ENCODE assay signal across 17 mouse cellular contexts in the genomic region with DNA sequence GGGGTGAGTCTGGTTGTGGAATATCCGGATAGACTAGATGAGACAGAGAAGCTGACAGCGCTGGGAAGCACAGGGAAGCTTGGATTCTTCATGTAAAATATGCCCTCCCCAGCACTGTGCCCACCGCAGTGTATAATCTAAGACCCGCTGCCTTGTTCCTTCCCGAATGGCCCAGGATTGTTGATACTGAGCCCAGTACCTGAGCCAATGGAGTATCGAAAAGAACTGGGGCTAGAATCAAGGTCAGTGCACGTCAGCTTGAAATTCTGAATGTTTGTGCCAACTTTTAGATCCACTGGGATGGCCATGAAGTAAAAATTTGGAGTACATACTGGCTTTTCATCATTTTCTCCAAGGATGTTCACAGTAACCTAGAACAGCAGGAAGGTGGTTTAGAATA. TPM values are rescaled to one million over a fixed set of nuclear protein-coding genes. Genes with fewer than 3 reads are reported as not detected.
DNase-seq lines count a peak whose midpoint lies in the region; ATAC-seq and TF ChIP-seq lines count a peak whose summit lies in the region.
"Had no signal": no experiment of that assay in that cellular context is flagged by ENCODE, and none has a peak within 500 bp of the region (broad histone marks: within the 10 kb centered on the region; RNA-seq: fewer than 3 reads in every experiment).

No protein-coding gene starts in this region.

- no peak overlapping the region for H3K4me2 ChIP-seq in hindbrain, embryonic 13.5 days
- H3K4me2 ChIP-seq in hindbrain, embryonic 11.5 days (replicated peaks; ENCODE audit: low read depth, low read length) = no peak overlapping the region
- H3K4me2 ChIP-seq: neural tube, embryonic 12.5 days had no signal

- in situ Hi-C loops in ES-E14 (cut with MboI; ENCODE audit: low sequenced_read_pairs in 2 of 2, unreplicated experiment in 2 of 2) = no loop called here

- no peaks in the 10 kb centered on the region for H3K9me3 ChIP-seq in hindbrain, embryonic 13.5 days
- H3K9me3 ChIP-seq in hindbrain, embryonic 11.5 days (ENCODE audit: control insufficient read depth, low read length) = no peaks in the 10 kb centered on the region
- H3K9me3 ChIP-seq in ES-E14 (ENCODE audit: control insufficient read depth, insufficient read depth, low read depth, low read length) = no peaks in the 10 kb centered on the region
- H3K9me3 ChIP-seq: heart, embryonic 10.5 days; limb, embryonic 15.5 days; neural tube, embryonic 12.5 days had no signal

- no peaks in the 10 kb centered on the region for H3K36me3 ChIP-seq in hindbrain, embryonic 13.5 days
- no peaks in the 10 kb centered on the region for H3K36me3 ChIP-seq in hindbrain, embryonic 11.5 days (ENCODE audit: control insufficient read depth, insufficient read depth, low read length)
- H3K36me3 ChIP-seq in ES-E14 (ENCODE audit: control insufficient read depth, insufficient read depth, low read length, poor library complexity, severe bottlenecking) (no peaks in the 10 kb centered on the region), macrophage (ENCODE audit: inconsistent target) (no peaks in the 10 kb centered on the region)
- H3K36me3 ChIP-seq: heart, embryonic 10.5 days; limb, embryonic 15.5 days; neural tube, embryonic 12.5 days had no signal

- DNase-seq in hindbrain, embryonic 11.5 days (ENCODE audit: low spot score) = no peak
- no peak for DNase-seq in ES-E14 (ENCODE audit: low read depth, low spot score)
- DNase-seq in adrenal gland, postnatal 10 days = peak; percentile 43
- no peak for DNase-seq in cerebellum, postnatal 14 days
- no peak for DNase-seq in thymus, postnatal 0 days (ENCODE audit: low spot score)
- DNase-seq in ovary, postnatal 36 days (ENCODE audit: low spot score) = no peak
- DNase-seq: kidney, adult 9 months; lung, adult 18-20 months; right cerebral cortex, postnatal 4 days had no signal

- no peak overlapping the region for H3K9ac ChIP-seq in hindbrain, embryonic 13.5 days
- H3K9ac ChIP-seq in hindbrain, embryonic 11.5 days (ENCODE audit: low read depth, low read length) = no peak overlapping the region
- no peak overlapping the region for H3K9ac ChIP-seq in ES-E14 (ENCODE audit: insufficient read depth, low read depth, low read length, poor library complexity, severe bottlenecking)
- H3K9ac ChIP-seq: limb, embryonic 15.5 days; neural tube, embryonic 12.5 days had no signal

- no peak for ATAC-seq in hindbrain, embryonic 13.5 days (ENCODE audit: low FRiP score)
- ATAC-seq in hindbrain, embryonic 11.5 days (ENCODE audit: low FRiP score) = no peak
- ATAC-seq: CD4-positive, CD25-positive, alpha-beta regulatory T cell, adult 4 months; inflammation-experienced regulatory T-cells, adult 6 months had no signal

- 87% methylated on average over 7 of the region's 7 CpGs for WGBS in hindbrain, embryonic 13.5 days
- 86% methylated on average over 7 of the region's 7 CpGs for WGBS in hindbrain, embryonic 11.5 days
- WGBS in macrophage (ENCODE audit: missing documents) = 94% methylated on average over 6 of the region's 7 CpGs

- peaks cover 23% of the 10 kb centered on the region for H3K4me1 ChIP-seq in hindbrain, embryonic 13.5 days (replicated peaks)
- peaks cover 4% of the 10 kb centered on the region; the same call in 1 of the 2 replicates for H3K4me1 ChIP-seq in hindbrain, embryonic 11.5 days (replicated peaks; ENCODE audit: control insufficient read depth, insufficient read depth, low read length)
- H3K4me1 ChIP-seq in ES-E14 (ENCODE audit: control insufficient read depth in 2 of 2, insufficient read depth in 2 of 2, low read length in 2 of 2, poor library complexity in 1 of 2) = no peaks in the 10 kb centered on the region

- no peaks in the 10 kb centered on the region; the same call in 1 of the 2 replicates for H3K27me3 ChIP-seq in hindbrain, embryonic 13.5 days
- no peaks in the 10 kb centered on the region for H3K27me3 ChIP-seq in hindbrain, embryonic 11.5 days (ENCODE audit: control insufficient read depth, insufficient read depth, low read length)
- H3K27me3 ChIP-seq: limb, embryonic 15.5 days; neural tube, embryonic 12.5 days had no signal

- no peaks in the 10 kb centered on the region for H3K79me2 ChIP-seq in macrophage (ENCODE audit: inconsistent target)

- no peak overlapping the region for H3K4me3 ChIP-seq in hindbrain, embryonic 13.5 days
- H3K4me3 ChIP-seq in hindbrain, embryonic 11.5 days (ENCODE audit: low read depth, low read length) = no peak overlapping the region
- H3K4me3 ChIP-seq in ES-E14 (ENCODE audit: insufficient read depth in 1 of 2, low read depth in 1 of 2, low read length in 2 of 2, poor library complexity in 1 of 2, severe bottlenecking in 1 of 2) = no peak overlapping the region
- H3K4me3 ChIP-seq in macrophage (ENCODE audit: inconsistent target) = no peak overlapping the region
- H3K4me3 ChIP-seq: heart, embryonic 10.5 days; limb, embryonic 15.5 days; neural tube, embryonic 12.5 days had no signal

- peak overlapping the region; percentile 58; the same call in 1 of the 2 replicates for H3K27ac ChIP-seq in hindbrain, embryonic 13.5 days
- no peak overlapping the region for H3K27ac ChIP-seq in hindbrain, embryonic 11.5 days (ENCODE audit: low read depth, low read length)
- 0 out of 2 replicates have a peak overlapping the region, but pooled peaks have one; percentile 28 for H3K27ac ChIP-seq in ES-E14 (ENCODE audit: insufficient read depth, low read depth, low read length, poor library complexity, severe bottlenecking)
- peak overlapping the region; percentile 76; the same call in 1 of the 2 replicates for H3K27ac ChIP-seq in macrophage
- H3K27ac ChIP-seq: heart, embryonic 10.5 days; limb, embryonic 15.5 days; neural tube, embryonic 12.5 days had no signal

TF ChIP-seq in ES-E14, 5 proteins besides CTCF, POLR2A, EP300 and RAD21:
- no peak for TF ChIP-seq HCFC1 (IDR thresholded peaks at IDR 0.05; ENCODE audit: borderline replicate concordance, insufficient read depth, low read length)
- no peak for TF ChIP-seq CHD2 (IDR thresholded peaks at IDR 0.05; ENCODE audit: low read depth, low read length)
- no peak for TF ChIP-seq ZNF384 (IDR thresholded peaks at IDR 0.05; ENCODE audit: low read depth, low read length)
- no peak for TF ChIP-seq MAFK (IDR thresholded peaks at IDR 0.05; ENCODE audit: insufficient read depth, low read depth, low read length)
- no peak for TF ChIP-seq ZC3H11A (IDR thresholded peaks at IDR 0.05; ENCODE audit: borderline replicate concordance, low read depth, low read length)

RNA-seq across cellular contexts. Expression of a gene that starts 46.2 kb away (rescaled TPM):
- polyA plus RNA-seq in hindbrain, embryonic 13.5 days (2015; fragmentation: Nextera tagmentation; extraction: Ambion mirVana) = 0.25 and 0.26 TPM in 2 replicates
- polyA plus RNA-seq in hindbrain, embryonic 11.5 days (2014; fragmentation: Nextera tagmentation; extraction: Ambion mirVana) = 0.15 and 0.32 TPM in 2 replicates
- total RNA-seq in ES-E14 (2012; rRNA removed) = not detected in 2 replicates
- total RNA-seq in adrenal gland, postnatal 10 days (2021) = under 1 TPM in 1 of 2 experiments, not detected in 1; 0.27 TPM
- total RNA-seq in macrophage (2018; cell fraction: chromatin; rRNA removed) = under 1 TPM in 1 of 26 experiments, not detected in 25; 0.35 TPM
- total RNA-seq in macrophage (2018; cell fraction: cytosol; rRNA removed) = under 1 TPM in 3 of 26 experiments, not detected in 23; under 0.01 to 0.04 (median 0.03) TPM
- total RNA-seq in macrophage (2018; cell fraction: nucleus; rRNA removed) = under 1 TPM in 1 of 26 experiments, not detected in 25; 0.18 TPM
- polyA plus RNA-seq in macrophage (2018) = not detected in 3 replicates
- 0.22 and 0.23 TPM in 2 replicates for polyA plus RNA-seq in thymus, postnatal 0 days (2015; fragmentation: Nextera tagmentation; extraction: Ambion mirVana)
- total RNA-seq: MEL had no signal
